Mouse (Mus musculus): Measurements from ENCODE around the gene 3110040M04Rik.
"Not testable (repeated sequence)": the region's sequence is repeated elsewhere in the genome, so short reads cannot be mapped to it uniquely, and the experiment has no call there.

The 3110040M04Rik gene

GRCm38 (mm10) chr1:151192075-151192474, 11.8 kb upstream of the 3110040M04Rik start, which contains the start of gene Gm8947:
Gm8947 (plus strand) TSS chr1:151192376.
- not testable (repeated sequence) for DNase-seq (ENCODE audit: low spot score in 2 of 2)

DNA sequence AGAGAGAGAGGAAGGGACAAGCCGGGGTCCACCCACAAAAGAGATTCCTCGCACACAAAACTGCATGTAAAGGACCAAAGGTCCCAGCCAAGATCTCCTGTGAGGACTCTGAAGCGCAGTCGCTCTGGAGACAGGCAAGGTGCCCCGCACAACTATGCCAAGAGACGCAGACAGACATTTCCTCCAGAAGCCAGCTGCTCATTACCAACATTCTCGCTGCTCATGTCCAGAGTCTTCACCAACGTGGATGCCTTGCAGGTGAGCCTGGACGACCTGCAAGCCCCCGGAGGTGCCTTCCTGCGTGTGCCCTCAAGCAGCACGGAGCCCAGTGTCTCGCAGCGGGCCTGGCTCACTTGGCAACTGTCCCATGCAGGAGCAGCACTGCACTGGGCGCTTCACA, 11.2 kb upstream of the 3110040M04Rik start:
- not testable (repeated sequence) for DNase-seq (ENCODE audit: low spot score in 2 of 2)

GRCm38 (mm10) chr1:151195986-151196385, 7.9 kb upstream of the 3110040M04Rik start:
- not testable (repeated sequence) for DNase-seq (ENCODE audit: low spot score in 2 of 2)

DNA sequence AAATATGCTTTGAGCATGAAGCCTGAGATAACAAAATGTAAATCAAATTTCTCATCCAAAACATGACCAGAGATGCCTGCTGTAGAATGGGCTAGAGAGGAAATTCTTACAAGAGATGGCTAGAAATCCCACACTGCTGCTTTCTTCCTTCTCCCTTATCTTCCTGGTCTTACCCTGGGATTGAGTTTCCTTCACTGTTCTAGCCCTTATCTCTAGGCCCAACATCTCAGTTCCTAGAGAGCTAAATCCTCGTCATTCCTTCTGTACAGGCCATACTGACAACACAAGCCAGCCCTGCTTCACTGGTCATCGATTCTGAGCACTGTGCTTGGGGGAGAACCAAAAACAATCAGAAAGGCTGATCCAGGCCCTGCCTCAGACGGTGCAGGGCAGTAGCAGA, 7.2 kb upstream of the 3110040M04Rik start:
- DNase-seq (ENCODE audit: low spot score in 2 of 2): not testable (repeated sequence)

- not testable (repeated sequence) for DNase-seq (ENCODE audit: low spot score in 2 of 2)
These were observed 5.8 kb upstream of the 3110040M04Rik start, which contains the start of gene Gm47995 for GRCm38 (mm10) chr1:151198120-151198519. Gm47995 (plus strand) TSS chr1:151198448.

- not testable (repeated sequence) for DNase-seq (ENCODE audit: low spot score in 2 of 2)
These were observed 3.3 kb upstream of the 3110040M04Rik start for GRCm38 (mm10) chr1:151200620-151201019.

- not testable (repeated sequence) for DNase-seq (ENCODE audit: low spot score in 2 of 2)
These were observed 1.1 kb upstream of the 3110040M04Rik start for GRCm38 (mm10) chr1:151202771-151203170.

DNA sequence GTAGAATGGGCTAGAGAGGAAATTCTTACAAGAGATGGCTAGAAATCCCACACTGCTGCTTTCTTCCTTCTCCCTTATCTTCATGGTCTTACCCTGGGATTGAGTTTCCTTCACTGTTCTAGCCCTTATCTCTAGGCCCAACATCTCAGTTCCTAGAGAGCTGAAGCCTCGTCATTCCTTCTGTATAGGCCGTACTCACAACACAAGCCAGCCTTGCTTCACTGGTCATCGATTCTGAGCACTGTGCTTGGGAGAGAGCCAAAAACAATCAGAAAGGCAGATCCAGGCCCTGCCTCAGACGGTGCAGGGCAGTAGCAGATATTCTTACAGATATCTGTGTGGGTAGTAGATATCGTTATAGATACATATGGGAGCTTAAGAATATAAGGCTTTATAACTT, 4.6 kb downstream of the 3110040M04Rik start:
- DNase-seq (ENCODE audit: low spot score in 2 of 2): not testable (repeated sequence)

- not testable (repeated sequence) for DNase-seq (ENCODE audit: low spot score in 2 of 2)
These were observed 5.0 kb downstream of the 3110040M04Rik start for GRCm38 (mm10) chr1:151208944-151209343.

DNA sequence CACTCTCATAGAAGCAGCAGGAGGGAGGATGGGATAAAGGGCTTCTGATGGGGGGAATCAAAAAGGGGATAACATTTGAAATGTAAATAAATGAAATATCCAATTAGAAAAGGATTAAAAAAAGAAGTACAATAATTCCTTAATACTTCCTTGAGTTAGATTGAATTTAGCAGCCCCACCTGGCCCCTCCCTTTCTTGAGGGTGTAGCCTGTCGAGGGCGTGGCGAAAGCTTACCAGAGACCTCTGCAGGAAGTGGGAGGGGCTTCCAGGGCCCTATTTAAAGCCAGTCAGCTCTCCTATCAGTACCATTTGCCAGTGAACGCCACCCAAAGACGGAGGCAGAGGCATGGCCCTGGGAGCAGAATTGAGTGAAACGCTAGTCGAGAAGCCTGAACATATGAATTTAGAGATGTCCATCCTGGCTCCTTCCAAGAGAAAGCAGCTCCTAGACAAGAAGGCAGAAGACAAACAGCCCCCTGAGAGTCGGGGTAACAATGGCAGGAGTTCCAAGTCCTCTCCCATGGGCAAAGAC, 6.0 kb downstream of the 3110040M04Rik start, which contains the start of gene Gm47996:
Gm47996 (plus strand) TSS at position 308 of the 532 bp plus-strand sequence.
- DNase-seq (ENCODE audit: low spot score in 2 of 2): not testable (repeated sequence)

DNA sequence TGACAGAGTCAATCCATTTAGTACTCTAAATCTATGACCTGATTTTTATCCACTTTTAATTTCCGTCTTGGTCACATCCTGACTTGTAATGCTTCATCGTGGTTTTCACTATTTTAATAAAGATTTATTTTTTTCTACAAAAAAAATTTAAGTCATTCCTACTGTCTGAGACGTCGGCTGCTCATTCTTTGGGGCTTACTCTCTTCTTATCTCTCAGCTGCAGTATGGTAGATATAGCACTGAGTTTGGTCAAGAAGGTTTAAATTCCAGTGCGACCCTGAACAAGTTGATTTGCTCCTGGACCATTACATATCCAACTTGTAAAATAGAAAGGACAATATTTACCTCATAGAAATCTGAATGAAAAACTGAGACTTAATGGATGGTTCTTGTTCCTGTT, 7.7 kb downstream of the 3110040M04Rik start:
- DNase-seq (ENCODE audit: low spot score in 2 of 2): not testable (repeated sequence)

- DNase-seq (ENCODE audit: low spot score in 2 of 2): no peak
These were observed 10.9 kb downstream of the 3110040M04Rik start for GRCm38 (mm10) chr1:151214862-151215261.

DNA sequence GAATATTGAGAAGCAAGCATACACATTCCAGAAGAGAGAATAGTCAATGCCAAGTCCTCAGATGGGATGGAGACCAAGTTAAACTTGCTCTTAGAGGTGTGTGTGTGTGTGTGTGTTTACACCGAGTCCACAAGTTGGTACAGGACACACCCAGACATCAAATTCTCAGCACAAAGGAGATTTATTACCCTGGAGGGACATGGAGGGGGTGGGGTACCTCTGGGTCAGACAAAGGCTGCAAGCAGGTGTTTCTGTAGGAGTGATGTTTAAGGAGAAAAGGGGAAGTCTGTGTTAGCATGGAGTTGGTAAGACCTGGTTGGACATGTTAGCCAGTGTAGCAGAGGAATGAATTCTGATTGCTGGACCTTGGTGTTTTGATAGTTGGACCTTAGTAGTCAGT, 12.1 kb downstream of the 3110040M04Rik start:
- no peak for DNase-seq (ENCODE audit: low spot score in 2 of 2)

DNA sequence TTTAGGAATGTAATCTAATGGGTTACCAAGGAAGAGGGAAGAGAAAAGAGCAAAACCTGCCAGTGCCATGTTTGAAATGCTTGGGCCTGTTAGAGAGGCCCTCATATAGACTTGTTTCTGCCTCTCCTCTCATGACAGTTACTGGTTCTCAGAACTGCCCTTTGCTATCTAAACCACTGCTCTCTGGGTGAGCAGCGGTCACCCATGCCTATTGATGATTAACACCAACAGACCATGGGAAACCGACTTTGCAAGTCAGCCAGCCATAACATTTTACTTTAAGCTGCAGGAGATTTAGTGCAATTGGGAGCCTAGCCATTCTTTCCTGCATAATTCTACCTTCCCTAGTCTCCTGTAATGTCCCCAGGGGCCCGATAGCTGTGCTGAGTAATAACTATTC, 12.5 kb downstream of the 3110040M04Rik start:
- DNase-seq (ENCODE audit: low spot score in 2 of 2): no peak

DNA sequence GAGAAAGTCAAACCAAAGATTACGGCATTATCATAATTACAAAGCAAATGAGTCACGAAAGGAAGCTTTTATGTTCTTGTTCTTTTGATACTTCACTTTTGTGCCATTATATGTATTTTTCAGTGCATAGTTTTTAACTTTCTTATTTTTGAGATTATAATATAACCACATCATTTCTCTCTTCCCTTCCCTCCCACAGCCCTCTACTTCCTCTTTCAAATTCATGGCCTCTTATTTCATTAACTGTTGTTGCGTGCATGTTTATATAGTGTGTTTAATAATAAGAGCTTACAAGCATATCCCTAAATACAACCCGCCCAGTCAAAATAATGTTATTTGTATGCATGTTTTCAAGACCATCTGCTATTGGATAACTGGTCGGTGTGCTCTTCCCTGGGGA, 15.1 kb downstream of the 3110040M04Rik start:
- DNase-seq (ENCODE audit: low spot score in 2 of 2): no peak

DNA sequence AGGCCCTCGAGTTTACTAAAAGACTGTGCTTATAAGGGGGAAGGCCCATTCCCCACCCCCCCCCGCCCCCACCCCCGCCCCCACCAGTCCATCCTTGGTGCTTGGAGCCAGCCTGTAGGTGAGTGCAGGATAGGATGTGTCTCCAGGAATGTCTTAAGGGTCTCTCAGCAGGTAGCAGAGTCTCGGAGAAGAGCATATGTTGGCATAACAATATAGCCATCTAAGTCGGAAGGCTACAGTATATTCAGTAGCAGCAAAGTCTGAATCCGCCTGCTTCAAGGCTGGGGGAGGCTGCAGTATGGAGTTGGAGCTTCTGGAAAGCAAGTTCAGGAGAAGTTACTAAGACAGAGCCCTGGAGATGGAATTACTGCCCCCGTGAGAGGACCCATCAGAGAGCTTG, 16.2 kb downstream of the 3110040M04Rik start:
- no peak for DNase-seq (ENCODE audit: low spot score in 2 of 2)

DNA sequence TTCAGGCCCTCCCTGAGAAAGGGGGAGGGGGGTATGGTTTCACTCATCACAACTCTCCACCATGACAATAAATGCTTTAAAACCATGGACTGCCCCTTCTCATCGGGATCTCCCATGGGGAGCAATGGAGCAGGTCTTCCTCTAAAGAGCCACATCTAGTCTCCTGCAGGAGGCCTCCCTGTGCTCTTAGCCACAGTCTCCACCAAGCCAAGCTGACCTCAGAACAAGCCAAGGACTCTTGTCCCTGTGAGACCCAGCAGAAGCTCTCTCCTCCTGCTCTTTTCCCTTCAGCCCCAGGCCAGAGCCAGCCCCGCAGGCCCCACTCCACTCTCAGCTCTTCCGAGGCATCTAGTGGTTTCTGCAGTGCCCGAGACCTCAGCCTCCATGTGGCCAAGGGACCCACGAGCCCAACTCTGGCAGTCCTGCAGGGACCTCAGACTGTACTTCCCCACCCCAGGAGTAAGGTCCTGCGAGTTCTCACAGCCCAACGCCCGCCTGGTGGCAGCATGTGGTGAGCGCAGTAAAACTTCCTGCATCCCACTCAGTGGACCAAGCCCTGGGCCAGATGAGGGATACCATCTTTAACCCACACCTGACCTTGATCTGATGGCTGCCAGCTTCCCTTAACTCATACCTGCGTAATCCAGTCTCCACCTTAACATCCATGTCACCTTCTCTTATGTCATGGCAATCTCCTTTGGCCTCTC, 18.8 kb downstream of the 3110040M04Rik start:
- DNase-seq (ENCODE audit: low spot score in 2 of 2): no peak

GRCm38 (mm10) chr1:151223377-151223776, 19.5 kb downstream of the 3110040M04Rik start:
- no peak for DNase-seq (ENCODE audit: low spot score in 2 of 2)

- no peak for DNase-seq (ENCODE audit: low spot score in 2 of 2)
These were observed 20.6 kb downstream of the 3110040M04Rik start for GRCm38 (mm10) chr1:151224536-151224935.

- DNase-seq (ENCODE audit: low spot score in 2 of 2): no peak
These were observed 23.6 kb downstream of the 3110040M04Rik start for GRCm38 (mm10) chr1:151227506-151227905.

- no peak for DNase-seq (ENCODE audit: low spot score in 2 of 2)
These were observed 24.5 kb downstream of the 3110040M04Rik start for GRCm38 (mm10) chr1:151228320-151228989.

DNA sequence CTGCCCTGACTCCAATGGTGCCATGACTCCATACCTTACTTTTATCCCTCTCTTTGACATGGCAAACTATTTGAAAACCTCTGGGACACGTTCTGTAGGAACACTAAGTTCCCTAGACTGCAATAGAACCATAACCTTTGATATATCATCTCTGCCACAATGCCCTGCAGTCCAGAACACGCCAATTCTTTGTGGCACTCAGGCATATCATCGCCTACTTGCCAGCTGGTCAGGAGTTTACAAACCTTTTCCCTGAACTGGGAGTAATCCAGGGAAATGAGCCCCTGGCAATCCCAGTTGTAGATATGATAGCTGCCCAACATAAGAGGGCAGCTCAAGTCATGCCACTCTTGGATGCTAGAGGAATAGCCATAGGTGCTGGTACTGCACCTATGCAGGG, 28.4 kb downstream of the 3110040M04Rik start:
- no peak for DNase-seq (ENCODE audit: low spot score in 2 of 2)

GRCm38 (mm10) chr1:151233756-151234155, 29.8 kb downstream of the 3110040M04Rik start:
- DNase-seq (ENCODE audit: low spot score in 2 of 2): no peak
